Mouse (Mus musculus) ES-Bruce4 (cell line): ENCODE data around the gene Kcnip4.

ENCODE experiments used
- CTCF ChIP-seq: IDR thresholded peaks from one replicate; pipeline ENCODE4 v1.8.1; 2011; ENCODE audit warnings: low read depth, low read length
- POLR2A ChIP-seq: IDR thresholded peaks from one replicate; pipeline ENCODE4 v1.8.1; 2011; ENCODE audit warnings: low read length; ENCODE audit not compliant: insufficient read depth

- TF ChIP-seq CTCF (no peak), POLR2A (no peak)
Measured at GRCm38 (mm10) chr5:48606281-48606680, 918.4 kb downstream of the Kcnip4 start.
